Mouse (Mus musculus): ENCODE data around the gene Cmya5. TPM values are rescaled to one million over a fixed set of nuclear protein-coding genes. Genes with fewer than 3 reads are reported as not detected.
"Not testable (repeated sequence)": the region's sequence is repeated elsewhere in the genome, so short reads cannot be mapped to it uniquely, and the experiment has no call there.

Cmya5 gene
- total RNA-seq, 2 experiments from 2014 or later, result 1,090 to 1,382 TPM

- Histone ChIP-seq H3K4me3 (no peak overlapping the region), H3K27ac (peak overlapping the region; percentile 6; the same call in 1 of the 2 replicates)
- no peak for TF ChIP-seq CTCF (IDR thresholded peaks at IDR 0.05)
- intact Hi-C loops (cut with DNase I), result no loop called here
- no peak for DNase-seq
These were observed 42.0 kb downstream of the Cmya5 start for GRCm38 (mm10) chr13:93102340-93103090.

- TF ChIP-seq CTCF (IDR thresholded peaks at IDR 0.05), result no peak
- Histone ChIP-seq H3K27ac (no peak overlapping the region), H3K4me3 (no peak overlapping the region)
- DNase-seq, result no peak
- intact Hi-C loops (cut with DNase I), result loop anchor here (10.0 kb wide), 1 partner anchor 616 kb away; no protein-coding TSS in a partner anchor
These were observed 45.9 kb downstream of the Cmya5 start for GRCm38 (mm10) chr13:93098596-93098995.

- Histone ChIP-seq H3K27ac (no peak overlapping the region), H3K4me3 (no peak overlapping the region)
- intact Hi-C loops (cut with DNase I), result loop anchor here (10.0 kb wide), 1 partner anchor 618 kb away; no protein-coding TSS in a partner anchor
- no peak for TF ChIP-seq CTCF (IDR thresholded peaks at IDR 0.05)
- no peak for DNase-seq
These were observed 47.9 kb downstream of the Cmya5 start for GRCm38 (mm10) chr13:93096643-93097042.

- no peak for TF ChIP-seq CTCF (IDR thresholded peaks at IDR 0.05)
- no peak overlapping the region for H3K4me3 ChIP-seq
- intact Hi-C loops (cut with DNase I), result loop anchor here (10.0 kb wide), 1 partner anchor 620 kb away; no protein-coding TSS in a partner anchor
- DNase-seq, result no peak
- no peak overlapping the region for H3K27ac ChIP-seq
These were observed 49.3 kb downstream of the Cmya5 start for GRCm38 (mm10) chr13:93095097-93095791.

- Histone ChIP-seq H3K27ac (peak overlapping the region; percentile 49), H3K4me3 (no peak overlapping the region; the same call in 1 of the 2 replicates)
- no peak for DNase-seq
- intact Hi-C loops (cut with DNase I), result loop anchor here (10.0 kb wide), 1 partner anchor 620 kb away; no protein-coding TSS in a partner anchor
- no peak for TF ChIP-seq CTCF (IDR thresholded peaks at IDR 0.05)
These were observed 50.2 kb downstream of the Cmya5 start for GRCm38 (mm10) chr13:93094204-93094935.

GRCm38 (mm10) chr13:93093697-93094096 is 50.8 kb downstream of the Cmya5 start:
- Histone ChIP-seq H3K27ac (peak overlapping the region; percentile 49; the same call in 1 of the 2 replicates), H3K4me3 (no peak overlapping the region)
- DNase-seq, result no peak
- no peak for TF ChIP-seq CTCF (IDR thresholded peaks at IDR 0.05)
- intact Hi-C loops (cut with DNase I), result loop anchor here (10.0 kb wide), 1 partner anchor 621 kb away; no protein-coding TSS in a partner anchor

- TF ChIP-seq CTCF (IDR thresholded peaks at IDR 0.05), result no peak
- intact Hi-C loops (cut with DNase I), result loop anchor here (10.0 kb wide), 1 partner anchor 622 kb away; no protein-coding TSS in a partner anchor
- Histone ChIP-seq H3K4me3 (no peak overlapping the region), H3K27ac (peak overlapping the region; percentile 49)
- no peak for DNase-seq
These were observed 51.6 kb downstream of the Cmya5 start for GRCm38 (mm10) chr13:93092916-93093429.

- peak; percentile 59 for DNase-seq
- H3K4me3 ChIP-seq, result no peak overlapping the region
- intact Hi-C loops (cut with DNase I), result loop anchor here (10.0 kb wide), 1 partner anchor 623 kb away; no protein-coding TSS in a partner anchor
- peak overlapping the region; percentile 49 for H3K27ac ChIP-seq
- TF ChIP-seq CTCF (IDR thresholded peaks at IDR 0.05), result no peak
These were observed 52.6 kb downstream of the Cmya5 start for GRCm38 (mm10) chr13:93091866-93092455.

- no peak for DNase-seq
- intact Hi-C loops (cut with DNase I), result loop anchor here (10.0 kb wide), 1 partner anchor 624 kb away; no protein-coding TSS in a partner anchor
These were observed 53.3 kb downstream of the Cmya5 start for GRCm38 (mm10) chr13:93091176-93091575.

GRCm38 (mm10) chr13:93089481-93089880 is 55.0 kb downstream of the Cmya5 start:
- no peak for TF ChIP-seq CTCF (IDR thresholded peaks at IDR 0.05)
- no peak for DNase-seq
- no peak overlapping the region for H3K27ac ChIP-seq
- intact Hi-C loops (cut with DNase I), result loop anchor here (10.0 kb wide), 1 partner anchor 155 kb away; no protein-coding TSS in a partner anchor
- no peak overlapping the region for H3K4me3 ChIP-seq

More at GRCm38 (mm10) chr13:93091176-93091575, 53.3 kb downstream of the Cmya5 start:
- Histone ChIP-seq H3K4me3 (no peak overlapping the region), H3K27ac (peak overlapping the region; percentile 32; the same call in 1 of the 2 replicates)
- TF ChIP-seq CTCF (IDR thresholded peaks at IDR 0.05), result no peak

GRCm38 (mm10) chr13:93085711-93086110 is 58.8 kb downstream of the Cmya5 start:
- intact Hi-C loops (cut with DNase I), result loop anchor here (10.0 kb wide), 1 partner anchor 159 kb away; no protein-coding TSS in a partner anchor
- TF ChIP-seq CTCF (IDR thresholded peaks at IDR 0.05), result no peak
- DNase-seq, result no peak
- H3K4me3 ChIP-seq, result no peak overlapping the region
- H3K27ac ChIP-seq, result no peak overlapping the region

- intact Hi-C loops (cut with DNase I), result loop anchor here (10.0 kb wide), 1 partner anchor 162 kb away; no protein-coding TSS in a partner anchor
- not testable (repeated sequence) for DNase-seq, H3K27ac ChIP-seq, H3K4me3 ChIP-seq
These were observed 62.2 kb downstream of the Cmya5 start for GRCm38 (mm10) chr13:93082324-93082723.
